Mouse (Mus musculus) cerebellum, adult 9-11 months (tissue): ENCODE data around the gene AC141477.1.

Source experiments
- DNase-seq: peaks from one replicate; pipeline ENCODE4 v3.0.0; 2022

AC141477.1 gene

GRCm38 (mm10) chr10:76392596-76392995 lies 47.6 kb downstream of the AC141477.1 start:
- no peak for DNase-seq

GRCm38 (mm10) chr10:76391786-76392185 lies 48.5 kb downstream of the AC141477.1 start:
- peak; percentile 55 for DNase-seq

- peak; percentile 24 for DNase-seq
Observed at GRCm38 (mm10) chr10:76391166-76391565, 49.1 kb downstream of the AC141477.1 start.
